Mouse (Mus musculus): ENCODE measurements at regions not wholly inside any gene's neighbourhood (a gene's known extent, or its start where the extent isn't known, plus 50 kb on each side); places are given as distances from the start of the nearest gene placed in this dataset.
A peak's percentile ranks its signal among the peaks of the same experiment; 100 is the strongest.

GRCm38 (mm10) chr2:21267149-21267761 lies 61.7 kb downstream of the Thnsl1 start:
- ATAC-seq (ENCODE audit: insufficient number of reproducible peaks, insufficient read depth, low FRiP score, low read depth) = no peak
- WGBS = 37% methylated on average over 6 of the region's 6 CpGs
- Histone ChIP-seq H3K36me3 (ENCODE audit: control insufficient read depth, insufficient read depth, low read length) (no peaks in the 10 kb centered on the region), H3K9me3 (ENCODE audit: control insufficient read depth, low read length) (no peaks in the 10 kb centered on the region), H3K27ac (replicated peaks in 1 of 2; ENCODE audit: control insufficient read depth in 1 of 2, insufficient read depth in 1 of 2, low read depth in 2 of 2, low read length in 2 of 2) (no peak overlapping the region), H3K4me3 (ENCODE audit: control insufficient read depth in 1 of 2, insufficient read depth in 1 of 2, low read depth in 1 of 2, low read length in 2 of 2) (no peak overlapping the region), H3K4me2 (ENCODE audit: low read length) (0 out of 2 replicates have a peak overlapping the region, but pooled peaks have one; percentile 6), H3K4me1 (ENCODE audit: control insufficient read depth in 2 of 2, insufficient read depth in 2 of 2, low read length in 2 of 2) (peaks cover 6% of the 10 kb centered on the region in 2 experiments; a peak in 1 of 4 replicates), H3K27me3 (ENCODE audit: control insufficient read depth, insufficient read depth, low read length) (no peaks in the 10 kb centered on the region), H3K9ac (ENCODE audit: low read length) (no peak overlapping the region)

- H3K9ac ChIP-seq (ENCODE audit: low read length) = no peak overlapping the region
- WGBS = 61% methylated on average over 12 of the region's 12 CpGs
- H3K4me3 ChIP-seq (ENCODE audit: control insufficient read depth in 1 of 2, insufficient read depth in 1 of 2, low read depth in 1 of 2, low read length in 2 of 2) = no peak overlapping the region
- H3K4me1 ChIP-seq (ENCODE audit: control insufficient read depth in 2 of 2, insufficient read depth in 2 of 2, low read length in 2 of 2) = 0 out of 4 replicates have a peak, but pooled peaks cover 2 to 6% of the 10 kb centered on the region in 2 experiments
- H3K27ac ChIP-seq (replicated peaks in 1 of 2; ENCODE audit: control insufficient read depth in 1 of 2, insufficient read depth in 1 of 2, low read depth in 2 of 2, low read length in 2 of 2) = no peak overlapping the region
- no peak overlapping the region for H3K4me2 ChIP-seq (ENCODE audit: low read length)
- no peak for ATAC-seq (ENCODE audit: insufficient number of reproducible peaks, insufficient read depth, low FRiP score, low read depth)
- no peaks in the 10 kb centered on the region for H3K9me3 ChIP-seq (ENCODE audit: control insufficient read depth, low read length)
- no peaks in the 10 kb centered on the region for H3K27me3 ChIP-seq (ENCODE audit: control insufficient read depth, insufficient read depth, low read length)
- no peaks in the 10 kb centered on the region for H3K36me3 ChIP-seq (ENCODE audit: control insufficient read depth, insufficient read depth, low read length)
Observed at GRCm38 (mm10) chr2:21269989-21270846, 64.7 kb downstream of the Thnsl1 start.

- no peak overlapping the region for H3K4me2 ChIP-seq (ENCODE audit: low read length)
- H3K9me3 ChIP-seq (ENCODE audit: control insufficient read depth, low read length) = no peaks in the 10 kb centered on the region
- 0 out of 4 replicates have a peak, but pooled peaks cover 2 to 6% of the 10 kb centered on the region in 2 experiments for H3K4me1 ChIP-seq (ENCODE audit: control insufficient read depth in 2 of 2, insufficient read depth in 2 of 2, low read length in 2 of 2)
- no peak for ATAC-seq (ENCODE audit: insufficient number of reproducible peaks, insufficient read depth, low FRiP score, low read depth)
- H3K4me3 ChIP-seq (ENCODE audit: control insufficient read depth in 1 of 2, insufficient read depth in 1 of 2, low read depth in 1 of 2, low read length in 2 of 2) = no peak overlapping the region
- 86% methylated on average over 4 of the region's 4 CpGs for WGBS
- no peaks in the 10 kb centered on the region for H3K36me3 ChIP-seq (ENCODE audit: control insufficient read depth, insufficient read depth, low read length)
- H3K27me3 ChIP-seq (ENCODE audit: control insufficient read depth, insufficient read depth, low read length) = no peaks in the 10 kb centered on the region
- H3K9ac ChIP-seq (ENCODE audit: low read length) = no peak overlapping the region
- H3K27ac ChIP-seq (replicated peaks in 1 of 2; ENCODE audit: control insufficient read depth in 1 of 2, insufficient read depth in 1 of 2, low read depth in 2 of 2, low read length in 2 of 2) = no peak overlapping the region
Observed at GRCm38 (mm10) chr2:21273416-21273815, 67.9 kb downstream of the Thnsl1 start.

GRCm38 (mm10) chr2:21275315-21275714 lies 69.8 kb downstream of the Thnsl1 start:
- no peak overlapping the region for H3K9ac ChIP-seq (ENCODE audit: low read length)
- H3K36me3 ChIP-seq (ENCODE audit: control insufficient read depth, insufficient read depth, low read length) = no peaks in the 10 kb centered on the region
- H3K4me2 ChIP-seq (ENCODE audit: low read length) = no peak overlapping the region
- no peak overlapping the region for H3K4me3 ChIP-seq (ENCODE audit: control insufficient read depth in 1 of 2, insufficient read depth in 1 of 2, low read depth in 1 of 2, low read length in 2 of 2)
- H3K9me3 ChIP-seq (ENCODE audit: control insufficient read depth, low read length) = no peaks in the 10 kb centered on the region
- ATAC-seq (ENCODE audit: insufficient number of reproducible peaks, insufficient read depth, low FRiP score, low read depth) = no peak
- no peaks in the 10 kb centered on the region for H3K27me3 ChIP-seq (ENCODE audit: control insufficient read depth, insufficient read depth, low read length)
- 79% methylated on average over 4 of the region's 4 CpGs for WGBS
- H3K4me1 ChIP-seq (ENCODE audit: control insufficient read depth in 2 of 2, insufficient read depth in 2 of 2, low read length in 2 of 2) = 0 out of 4 replicates have a peak, but pooled peaks cover 0 to 2% of the 10 kb centered on the region in 2 experiments
- H3K27ac ChIP-seq (replicated peaks in 1 of 2; ENCODE audit: control insufficient read depth in 1 of 2, insufficient read depth in 1 of 2, low read depth in 2 of 2, low read length in 2 of 2) = no peak overlapping the region

- Histone ChIP-seq H3K9ac (ENCODE audit: low read length) (no peak overlapping the region), H3K27ac (replicated peaks in 1 of 2; ENCODE audit: control insufficient read depth in 1 of 2, insufficient read depth in 1 of 2, low read depth in 2 of 2, low read length in 2 of 2) (no peak overlapping the region), H3K4me1 (ENCODE audit: control insufficient read depth in 2 of 2, insufficient read depth in 2 of 2, low read length in 2 of 2) (no peaks in the 10 kb centered on the region), H3K4me2 (ENCODE audit: low read length) (no peak overlapping the region), H3K36me3 (ENCODE audit: control insufficient read depth, insufficient read depth, low read length) (no peaks in the 10 kb centered on the region), H3K4me3 (ENCODE audit: control insufficient read depth in 1 of 2, insufficient read depth in 1 of 2, low read depth in 1 of 2, low read length in 2 of 2) (no peak overlapping the region), H3K9me3 (ENCODE audit: control insufficient read depth, low read length) (no peaks in the 10 kb centered on the region), H3K27me3 (ENCODE audit: control insufficient read depth, insufficient read depth, low read length) (no peaks in the 10 kb centered on the region)
- ATAC-seq (ENCODE audit: insufficient number of reproducible peaks, insufficient read depth, low FRiP score, low read depth) = no peak
- 31% methylated on average over 9 of the region's 9 CpGs for WGBS
Observed at GRCm38 (mm10) chr2:21280794-21281420, 75.4 kb downstream of the Thnsl1 start.

GRCm38 (mm10) chr2:21282505-21283200 lies 77.1 kb downstream of the Thnsl1 start:
- H3K27ac ChIP-seq (replicated peaks in 1 of 2; ENCODE audit: control insufficient read depth in 1 of 2, insufficient read depth in 1 of 2, low read depth in 2 of 2, low read length in 2 of 2) = no peak overlapping the region
- H3K36me3 ChIP-seq (ENCODE audit: control insufficient read depth, insufficient read depth, low read length) = no peaks in the 10 kb centered on the region
- H3K4me3 ChIP-seq (ENCODE audit: control insufficient read depth in 1 of 2, insufficient read depth in 1 of 2, low read depth in 1 of 2, low read length in 2 of 2) = no peak overlapping the region
- 73% methylated on average over 14 of the region's 14 CpGs for WGBS
- H3K4me2 ChIP-seq (ENCODE audit: low read length) = no peak overlapping the region
- no peak overlapping the region for H3K9ac ChIP-seq (ENCODE audit: low read length)
- H3K4me1 ChIP-seq (ENCODE audit: control insufficient read depth in 2 of 2, insufficient read depth in 2 of 2, low read length in 2 of 2) = no peaks in the 10 kb centered on the region
- no peak for ATAC-seq (ENCODE audit: insufficient number of reproducible peaks, insufficient read depth, low FRiP score, low read depth)
- no peaks in the 10 kb centered on the region for H3K9me3 ChIP-seq (ENCODE audit: control insufficient read depth, low read length)
- no peaks in the 10 kb centered on the region for H3K27me3 ChIP-seq (ENCODE audit: control insufficient read depth, insufficient read depth, low read length)

- H3K9me3 ChIP-seq (ENCODE audit: control insufficient read depth, low read length) = no peaks in the 10 kb centered on the region
- H3K4me2 ChIP-seq (ENCODE audit: low read length) = no peak overlapping the region
- no peak for ATAC-seq (ENCODE audit: insufficient number of reproducible peaks, insufficient read depth, low FRiP score, low read depth)
- no peak overlapping the region for H3K27ac ChIP-seq (replicated peaks in 1 of 2; ENCODE audit: control insufficient read depth in 1 of 2, insufficient read depth in 1 of 2, low read depth in 2 of 2, low read length in 2 of 2)
- 84% methylated on average over 3 of the region's 3 CpGs for WGBS
- H3K9ac ChIP-seq (ENCODE audit: low read length) = no peak overlapping the region
- no peaks in the 10 kb centered on the region for H3K27me3 ChIP-seq (ENCODE audit: control insufficient read depth, insufficient read depth, low read length)
- no peaks in the 10 kb centered on the region for H3K36me3 ChIP-seq (ENCODE audit: control insufficient read depth, insufficient read depth, low read length)
- no peak overlapping the region for H3K4me3 ChIP-seq (ENCODE audit: control insufficient read depth in 1 of 2, insufficient read depth in 1 of 2, low read depth in 1 of 2, low read length in 2 of 2)
- H3K4me1 ChIP-seq (ENCODE audit: control insufficient read depth in 2 of 2, insufficient read depth in 2 of 2, low read length in 2 of 2) = no peaks in the 10 kb centered on the region
Observed at GRCm38 (mm10) chr2:21284881-21285280, 79.4 kb downstream of the Thnsl1 start.

All from heart, embryonic 14.5 days (tissue).